Mouse (Mus musculus) heart, adult 11 months (tissue): ENCODE data around the gene Ypel1.
A peak's percentile ranks its signal among the peaks of the same experiment; 100 is the strongest.

Experiments
- DNase-seq: peaks from one replicate; pipeline ENCODE4 v3.0.0; 2022

Gene Ypel1

DNA sequence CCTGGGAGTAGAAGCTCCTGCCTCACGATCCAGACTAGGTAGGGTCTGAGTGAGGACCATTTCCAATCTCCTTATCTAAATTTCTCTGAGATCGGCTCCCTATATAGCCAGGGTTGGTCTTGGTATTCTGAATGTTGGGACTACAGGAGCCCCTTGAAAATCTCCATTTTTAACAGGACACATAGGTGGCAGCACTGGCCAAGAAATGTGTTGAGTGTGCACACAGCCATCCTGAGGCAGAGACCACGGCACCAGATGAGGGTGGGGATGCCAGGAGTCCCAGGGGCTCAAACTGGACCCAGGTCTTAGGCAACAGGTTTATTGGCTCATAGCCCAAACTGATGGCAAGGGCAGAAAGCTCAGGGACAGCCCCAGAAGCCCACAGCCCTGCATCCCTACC lies 18.9 kb downstream of the Ypel1 start:
- no peak for DNase-seq

GRCm38 (mm10) chr16:17096938-17097337 lies 27.4 kb downstream of the Ypel1 start:
- DNase-seq, result no peak

- no peak for DNase-seq
These were observed 33.2 kb downstream of the Ypel1 start for GRCm38 (mm10) chr16:17102630-17103220.

DNA sequence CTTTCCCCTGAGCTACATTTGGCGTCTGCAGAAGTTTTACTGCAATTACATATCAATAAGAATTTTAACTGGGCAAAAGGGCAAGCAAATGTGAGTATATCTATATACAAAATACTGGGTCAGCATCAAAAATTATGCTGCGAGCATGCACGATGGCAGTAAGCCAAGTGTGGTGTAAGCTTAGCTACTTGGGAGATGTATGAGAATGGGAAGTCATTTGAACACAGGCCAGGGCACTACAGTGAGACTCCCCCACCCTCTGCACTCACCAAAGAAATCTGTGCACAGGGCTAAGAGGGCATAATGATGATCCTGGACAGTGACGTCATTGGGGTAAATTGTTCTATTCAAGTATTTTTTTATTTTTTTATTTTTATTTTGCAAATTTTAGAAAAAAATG lies 35.1 kb downstream of the Ypel1 start:
- no peak for DNase-seq

DNA sequence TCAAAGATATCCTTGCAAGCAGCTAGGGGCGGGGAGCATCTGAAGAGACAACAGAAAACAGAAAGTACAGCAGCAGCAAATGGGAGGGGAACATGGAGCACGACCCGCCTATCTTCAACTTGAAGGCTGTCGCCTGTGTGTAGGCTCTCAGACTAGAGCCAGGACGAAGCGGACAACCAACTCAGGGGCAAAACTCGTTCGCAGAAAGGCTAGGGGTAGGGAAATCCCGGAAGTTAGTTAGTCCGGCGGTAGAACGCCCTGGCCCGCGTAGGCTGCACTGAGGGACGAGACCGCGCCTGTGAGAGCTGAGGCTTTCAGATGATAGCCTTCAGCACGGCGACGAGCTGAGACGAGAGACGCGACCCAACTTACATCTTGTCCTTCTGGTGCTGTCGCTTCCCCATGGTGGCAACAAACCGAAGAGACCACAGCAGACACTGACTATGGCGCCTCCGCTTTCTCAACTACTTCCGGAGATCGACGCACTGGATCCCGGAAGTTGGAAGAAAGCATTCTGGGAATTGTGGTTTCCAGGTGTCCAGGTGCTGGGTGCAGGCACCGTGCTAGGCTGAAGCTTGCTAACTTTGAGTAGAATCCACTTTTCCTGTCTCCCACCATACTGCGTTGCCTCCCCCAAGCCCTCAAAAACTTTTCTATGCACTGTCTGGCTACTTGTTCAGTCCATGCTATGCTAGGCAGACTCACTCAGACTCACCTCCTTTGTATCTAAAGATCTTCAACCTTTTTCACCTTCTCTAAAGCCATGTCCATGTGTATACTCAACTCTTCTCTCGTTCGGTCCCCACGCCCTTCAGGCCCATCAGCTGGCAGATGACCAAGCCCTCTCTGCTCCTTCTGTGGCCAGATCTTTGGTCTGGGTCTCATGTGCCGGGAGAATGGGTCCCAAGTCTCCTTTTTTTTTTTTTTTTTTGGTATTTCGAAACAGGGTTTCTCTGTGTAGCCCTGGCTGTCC lies 41.6 kb downstream of the Ypel1 start, which contains the start of gene Ppil2:
TSS of gene Ppil2 (minus strand) at position 487 of the 973 bp plus-strand sequence.
- DNase-seq, result peak; percentile 97

GRCm38 (mm10) chr16:17117309-17117799 lies 47.9 kb downstream of the Ypel1 start:
- DNase-seq, result peak; percentile 91

DNA sequence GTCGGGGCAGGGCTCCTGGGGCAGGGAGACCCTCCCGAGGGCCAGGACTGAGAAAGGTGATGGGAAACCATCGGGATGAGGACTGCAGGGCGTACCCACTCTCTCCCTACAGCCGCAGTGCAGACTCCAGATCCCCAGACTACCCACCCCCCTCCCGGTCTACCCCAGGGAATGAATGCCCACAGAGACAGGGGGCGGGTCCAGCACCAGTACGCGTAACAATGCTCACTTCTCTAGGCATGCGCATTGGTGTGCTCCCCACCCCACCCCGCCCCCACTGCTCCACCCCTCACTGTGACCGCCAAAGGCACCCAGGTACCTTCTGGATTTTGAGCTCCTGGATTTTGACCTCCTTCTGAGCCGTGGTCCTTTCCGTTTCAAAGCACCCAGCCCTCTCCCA lies 52.1 kb downstream of the Ypel1 start:
- peak; percentile 85 for DNase-seq

DNA sequence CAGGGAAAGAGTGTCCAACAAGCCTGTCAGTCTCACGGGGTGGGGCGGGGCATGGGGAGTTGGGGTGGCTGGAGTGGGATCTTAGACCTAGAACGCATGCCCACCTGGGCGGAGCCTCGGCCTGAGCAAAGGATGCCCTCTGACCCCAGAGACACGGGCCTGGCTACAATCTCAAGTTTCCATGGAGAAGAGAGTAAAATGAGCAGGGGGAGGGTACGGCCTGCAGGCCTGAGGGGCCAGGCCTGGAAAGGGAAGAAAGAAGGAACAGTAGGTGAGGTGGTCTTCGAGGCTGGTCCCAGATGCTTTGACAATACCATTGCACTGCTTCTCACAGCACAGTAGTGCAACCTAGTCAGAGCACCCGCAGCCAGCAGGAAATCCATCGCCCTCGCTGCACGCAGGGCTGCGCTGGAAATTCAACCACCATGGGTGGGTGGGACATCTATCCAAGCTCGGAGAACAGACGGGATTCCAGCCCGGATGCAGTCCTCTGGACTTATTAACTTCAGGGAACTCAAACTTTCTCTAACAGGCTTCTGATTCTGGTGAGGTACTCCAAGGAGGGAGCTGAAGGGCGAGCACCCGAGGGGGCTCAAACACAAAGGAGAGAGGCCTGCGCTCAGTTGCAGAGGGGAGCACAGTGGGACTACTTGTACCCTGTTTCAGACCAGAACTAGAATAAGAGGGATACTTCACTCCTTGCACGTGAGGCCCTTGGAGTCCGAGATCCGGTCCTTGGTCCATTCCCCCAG lies 54.8 kb downstream of the Ypel1 start:
- DNase-seq, result no peak

- DNase-seq, result peak; percentile 95
These were observed 55.5 kb downstream of the Ypel1 start, which contains the start of gene 2610318N02Rik for GRCm38 (mm10) chr16:17124871-17125520. Gene 2610318N02Rik (minus strand): TSS chr16:17125167.

GRCm38 (mm10) chr16:17127292-17127691 lies 57.8 kb downstream of the Ypel1 start:
- no peak for DNase-seq

DNA sequence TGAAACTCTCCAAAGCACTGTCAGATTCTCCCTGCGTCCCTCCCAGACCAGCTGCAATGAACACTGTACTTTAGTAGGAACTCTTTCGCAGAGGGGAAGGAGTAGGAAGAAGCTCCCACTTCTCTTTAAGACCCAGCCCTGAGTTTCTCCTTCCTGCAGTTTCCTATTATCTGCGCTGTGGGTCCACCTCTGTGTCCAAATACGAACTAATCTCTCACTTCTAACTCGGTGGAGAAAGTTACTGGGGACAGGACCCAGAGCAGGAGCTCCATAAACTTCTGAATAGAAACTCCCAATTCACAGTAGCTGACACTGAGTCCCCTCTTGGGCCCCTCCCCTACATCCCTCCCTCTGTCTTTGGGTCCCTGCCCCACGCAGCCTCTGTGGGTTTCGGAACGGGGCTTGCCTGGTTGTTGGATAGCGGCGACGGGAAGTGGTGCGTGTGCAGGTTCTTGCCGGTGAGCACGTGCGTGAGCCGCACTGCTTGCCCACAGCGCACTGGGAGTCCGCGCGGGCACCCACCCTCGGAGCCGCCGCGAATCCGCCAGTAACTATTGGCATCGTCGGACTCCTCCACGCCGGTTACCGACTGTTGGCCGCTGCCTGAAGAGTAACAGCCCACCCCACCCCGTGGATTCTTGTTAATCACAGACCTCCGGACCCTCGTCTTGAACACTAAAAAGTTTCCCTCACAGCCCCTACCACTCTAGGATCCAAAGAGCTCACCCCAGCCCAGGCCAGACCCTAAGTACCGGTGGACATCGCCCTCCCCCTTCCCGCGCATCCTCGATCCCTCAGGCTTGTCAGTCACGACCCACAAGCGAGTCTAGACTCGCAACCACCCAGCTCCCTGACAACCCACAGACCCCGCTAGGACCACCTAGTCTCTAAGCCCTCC lies 61.9 kb downstream of the Ypel1 start:
- no peak for DNase-seq

DNA sequence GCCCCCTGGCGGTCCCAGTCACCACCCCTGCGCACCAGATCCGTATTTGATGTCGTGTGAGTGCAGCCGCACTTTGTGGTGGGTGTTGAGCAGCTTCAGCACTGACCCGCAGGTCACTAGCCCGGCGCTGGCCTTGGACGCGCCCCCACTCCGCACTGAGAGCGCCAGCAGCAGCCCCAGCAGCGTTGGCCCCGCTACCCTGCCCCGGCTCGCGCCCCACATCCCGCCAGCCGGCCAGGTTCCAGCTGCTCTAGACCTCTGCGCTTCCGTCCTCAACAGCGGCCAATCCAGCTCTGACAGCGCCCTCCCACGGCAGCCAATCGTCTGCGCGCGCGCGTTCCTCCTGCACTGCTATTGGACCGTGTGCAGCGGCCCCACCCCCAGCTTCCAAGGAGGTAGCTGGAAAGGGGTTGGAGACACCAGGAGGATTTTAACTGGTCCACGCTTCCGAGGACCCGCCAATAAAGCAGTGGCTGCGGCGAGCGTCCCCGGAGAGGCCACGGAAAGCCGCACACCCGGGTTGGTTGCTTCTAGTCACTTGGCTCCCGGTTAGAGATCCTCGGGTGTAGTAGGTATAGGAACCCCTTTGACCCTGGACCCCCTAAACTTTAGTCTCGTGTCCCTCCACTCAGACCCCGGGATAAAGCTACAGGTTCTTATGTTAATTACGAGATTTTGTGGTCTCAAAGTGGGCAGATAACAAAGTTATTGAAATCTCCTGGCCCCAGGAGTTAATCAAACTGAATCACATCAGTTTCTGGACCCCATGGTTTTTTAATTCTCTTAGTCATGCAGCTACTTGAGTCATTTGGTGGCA lies 62.8 kb downstream of the Ypel1 start, which contains the start of gene Sdf2l1:
TSS of gene Sdf2l1 (minus strand) at position 295 of the 817 bp plus-strand sequence.
- DNase-seq, result peak; percentile 100

- no peak for DNase-seq
These were observed 63.4 kb downstream of the Ypel1 start for GRCm38 (mm10) chr16:17132906-17133200.
